Mouse (Mus musculus) heart, embryonic 16.5 days (tissue): ENCODE results near the gene Six2. TPM values are rescaled to one million over a fixed set of nuclear protein-coding genes. Genes with fewer than 3 reads are reported as not detected.
"Not testable (repeated sequence)": the region's sequence is repeated elsewhere in the genome, so short reads cannot be mapped to it uniquely, and the experiment has no call there.

ENCODE experiments used
- ATAC-seq: fragments of 200-750 bp; cut with Nextera tagmentation; replicated peaks from 2 replicates; pipeline ENCODE4 v1.8.0; 2017; ENCODE audit warnings: moderate number of reproducible peaks; ENCODE audit not compliant: insufficient read depth, low FRiP score; ENCODE audit errors: extremely low read depth
- H3K27ac ChIP-seq: fragments of 300-500 bp; sonication (generic); 2 replicates; pipeline ENCODE4 v1.5.1; 2014; ENCODE audit warnings: mild to moderate bottlenecking, low read length, control low read depth, moderate library complexity
- H3K27me3 ChIP-seq: fragments of 300-500 bp; sonication (generic); 2 replicates; pipeline ENCODE4 v1.6.1; 2014; ENCODE audit warnings: low read length, mixed read lengths; ENCODE audit not compliant: control insufficient read depth, insufficient read depth
- H3K36me3 ChIP-seq: fragments of 300-500 bp; sonication (generic); 2 replicates; pipeline ENCODE4 v1.6.1; 2014; ENCODE audit not compliant: control insufficient read depth, insufficient read depth
- H3K4me1 ChIP-seq: fragments of 300-500 bp; sonication (generic); 2 replicates; pipeline ENCODE4 v1.6.1; 2014; ENCODE audit warnings: low read length, mixed read lengths; ENCODE audit not compliant: control insufficient read depth, insufficient read depth
- H3K4me2 ChIP-seq: fragments of 300-500 bp; sonication (generic); 2 replicates; pipeline ENCODE4 v1.6.1; 2014; ENCODE audit warnings: low read depth, mild to moderate bottlenecking, control low read depth, low read length
- H3K4me3 ChIP-seq: fragments of 300-500 bp; sonication (generic); 2 replicates; pipeline ENCODE4 v1.5.1; 2014; ENCODE audit warnings: mild to moderate bottlenecking, control low read depth, low read length
- H3K9ac ChIP-seq: fragments of 300-500 bp; sonication (generic); 2 replicates; pipeline ENCODE4 v1.6.1; 2014; ENCODE audit warnings: low read length, control low read depth
- H3K9me3 ChIP-seq: fragments of 300-500 bp; sonication (generic); replicated peaks from 2 replicates; pipeline ENCODE4 v1.6.1; 2016; ENCODE audit warnings: low read length; ENCODE audit not compliant: control insufficient read depth
- WGBS: fragments of 180-500 bp; shearing (Covaris S2); extraction: QIAGEN DNeasy Blood & Tissue Kit; methylation state at CpG from one replicate; pipeline ENCODE4 v1.1.7; 2014; 5-methylcytosine and 5-hydroxymethylcytosine counted together
- polyA plus RNA-seq: library from polyadenylated mRNA; unstranded; fragments of >200 nt; fragmentation: Nextera tagmentation; extraction: Ambion mirVana; gene quantifications from 2 replicates; pipeline ENCODE4 v1.2.1, GENCODE M21; 2015

Six2 gene
- polyA plus RNA-seq, 1 experiment from 2014 or later = 1.0 TPM

- no peaks in the 10 kb centered on the region for H3K36me3 ChIP-seq
- H3K4me1 ChIP-seq = peaks cover 22% of the 10 kb centered on the region
- peak overlapping the region; percentile 62 for H3K4me3 ChIP-seq
- ATAC-seq = no peak
- H3K4me2 ChIP-seq = peak overlapping the region; percentile 90
- no peaks in the 10 kb centered on the region for H3K9me3 ChIP-seq
- H3K27me3 ChIP-seq = peaks cover 91% of the 10 kb centered on the region
- H3K27ac ChIP-seq = no peak overlapping the region
- peak overlapping the region; percentile 52 for H3K9ac ChIP-seq
- WGBS = 5% methylated on average over 42 of the region's 42 CpGs
These were observed 1.3 kb downstream of the Six2 start for GRCm38 (mm10) chr17:85686476-85687420.

GRCm38 (mm10) chr17:85685689-85686281 is 2.3 kb downstream of the Six2 start:
- H3K4me2 ChIP-seq = no peak overlapping the region
- no peaks in the 10 kb centered on the region for H3K36me3 ChIP-seq
- no peak for ATAC-seq
- peaks cover 91% of the 10 kb centered on the region for H3K27me3 ChIP-seq
- no peaks in the 10 kb centered on the region for H3K9me3 ChIP-seq
- WGBS = 12% methylated on average over 11 of the region's 11 CpGs
- H3K9ac ChIP-seq = no peak overlapping the region
- H3K4me3 ChIP-seq = peak overlapping the region; percentile 22
- peaks cover 22% of the 10 kb centered on the region for H3K4me1 ChIP-seq
- no peak overlapping the region for H3K27ac ChIP-seq

DNA sequence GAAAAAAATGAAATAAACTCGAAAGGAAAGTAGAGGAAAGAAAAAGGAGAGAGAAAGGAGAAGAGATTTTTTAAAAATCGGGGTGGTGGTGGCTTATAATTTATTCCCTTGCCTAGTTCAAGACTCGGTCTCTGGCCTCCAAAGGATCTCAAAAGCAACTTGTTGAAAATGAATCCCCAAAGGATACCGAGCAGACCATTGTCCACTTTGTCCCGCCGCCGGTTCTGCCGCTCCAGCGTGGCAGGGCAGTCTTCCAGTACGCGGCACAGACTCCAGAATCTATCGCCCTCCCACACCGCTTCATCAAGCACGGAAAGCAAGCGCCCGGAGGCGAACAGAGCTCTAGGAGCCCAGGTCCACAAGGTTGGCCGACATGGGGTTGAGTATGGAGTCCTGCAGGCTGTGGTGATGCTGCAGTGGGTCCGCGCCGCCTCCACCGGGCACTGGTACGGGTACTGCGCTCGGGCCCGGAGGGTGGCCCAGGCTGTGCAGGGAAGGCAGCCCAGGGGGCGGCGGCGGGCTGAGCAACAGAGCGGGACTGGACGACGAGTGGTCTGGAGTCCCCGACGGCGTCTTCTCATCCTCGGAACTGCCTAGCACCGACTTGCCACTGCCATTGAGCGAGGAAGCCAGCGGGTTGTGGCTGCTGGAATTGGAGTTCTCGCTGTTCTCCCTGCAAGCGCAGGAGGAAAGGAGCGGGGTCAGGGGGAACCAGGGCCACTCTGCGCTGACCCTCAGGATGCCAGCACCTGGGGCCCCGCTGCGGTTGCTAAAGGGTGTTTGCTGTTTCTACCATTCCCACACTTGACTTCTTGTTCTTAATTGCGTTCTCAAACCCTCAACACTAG is 3.0 kb downstream of the Six2 start:
- Histone ChIP-seq H3K9ac (no peak overlapping the region), H3K36me3 (no peaks in the 10 kb centered on the region), H3K27me3 (peaks cover 91% of the 10 kb centered on the region), H3K4me1 (peaks cover 22% of the 10 kb centered on the region), H3K9me3 (no peaks in the 10 kb centered on the region), H3K4me3 (peak overlapping the region; percentile 22), H3K27ac (no peak overlapping the region), H3K4me2 (no peak overlapping the region)
- ATAC-seq = no peak
- 2% methylated on average over 46 of the region's 46 CpGs for WGBS

GRCm38 (mm10) chr17:85684436-85684835 is 3.6 kb downstream of the Six2 start:
- H3K27ac ChIP-seq, H3K9ac ChIP-seq, H3K9me3 ChIP-seq, ATAC-seq, H3K4me3 ChIP-seq, H3K36me3 ChIP-seq, H3K4me2 ChIP-seq: not testable (repeated sequence)
- Histone ChIP-seq H3K4me1 (peaks cover 22% of the 10 kb centered on the region), H3K27me3 (peaks cover 90% of the 10 kb centered on the region)
- WGBS = 4% methylated on average over 6 of the region's 6 CpGs

GRCm38 (mm10) chr17:85683984-85684307 is 4.1 kb downstream of the Six2 start:
- Histone ChIP-seq H3K4me2 (no peak overlapping the region), H3K4me1 (peaks cover 20% of the 10 kb centered on the region), H3K36me3 (no peaks in the 10 kb centered on the region), H3K9me3 (no peaks in the 10 kb centered on the region), H3K4me3 (peak overlapping the region; percentile 10; the same call in 1 of the 2 replicates), H3K27me3 (peaks cover 91% of the 10 kb centered on the region), H3K9ac (no peak overlapping the region), H3K27ac (no peak overlapping the region)
- 4% methylated on average over 17 of the region's 17 CpGs for WGBS
- ATAC-seq = no peak

- no peaks in the 10 kb centered on the region for H3K9me3 ChIP-seq
- H3K27me3 ChIP-seq = peaks cover 91% of the 10 kb centered on the region
- no peak overlapping the region for H3K9ac ChIP-seq
- 7% methylated on average over 25 of the region's 25 CpGs for WGBS
- ATAC-seq = no peak
- H3K36me3 ChIP-seq = no peaks in the 10 kb centered on the region
- peaks cover 14% of the 10 kb centered on the region for H3K4me1 ChIP-seq
- no peak overlapping the region; the same call in 1 of the 2 replicates for H3K4me3 ChIP-seq
- no peak overlapping the region for H3K27ac ChIP-seq
- H3K4me2 ChIP-seq = no peak overlapping the region
These were observed 4.7 kb downstream of the Six2 start for GRCm38 (mm10) chr17:85683111-85683983.

- Histone ChIP-seq H3K4me2 (no peak overlapping the region), H3K27me3 (peaks cover 84% of the 10 kb centered on the region), H3K9me3 (no peaks in the 10 kb centered on the region), H3K4me1 (peaks cover 5% of the 10 kb centered on the region), H3K27ac (no peak overlapping the region), H3K36me3 (no peaks in the 10 kb centered on the region), H3K4me3 (no peak overlapping the region), H3K9ac (no peak overlapping the region)
- 10% methylated on average over 7 of the region's 7 CpGs for WGBS
- no peak for ATAC-seq
These were observed 5.8 kb downstream of the Six2 start for GRCm38 (mm10) chr17:85682181-85682710.

- Histone ChIP-seq H3K9ac (no peak overlapping the region), H3K4me2 (no peak overlapping the region), H3K27ac (no peak overlapping the region), H3K9me3 (no peaks in the 10 kb centered on the region), H3K27me3 (peaks cover 79% of the 10 kb centered on the region), H3K36me3 (no peaks in the 10 kb centered on the region), H3K4me1 (peaks cover 2% of the 10 kb centered on the region; the same call in 1 of the 2 replicates), H3K4me3 (no peak overlapping the region)
- ATAC-seq = no peak
- WGBS = 12% methylated on average over 6 of the region's 6 CpGs
These were observed 6.3 kb downstream of the Six2 start for GRCm38 (mm10) chr17:85681741-85682140.
